Mouse (Mus musculus) cerebellum, adult 18-20 months (tissue): Measurements from ENCODE around the gene Ostn.
"Not testable (repeated sequence)": the region's sequence is repeated elsewhere in the genome, so short reads cannot be mapped to it uniquely, and the experiment has no call there.

Experiments
- DNase-seq, 2 experiments: peaks; one replicate each; pipeline ENCODE4 v3.0.0; 2021

The Ostn gene

DNA sequence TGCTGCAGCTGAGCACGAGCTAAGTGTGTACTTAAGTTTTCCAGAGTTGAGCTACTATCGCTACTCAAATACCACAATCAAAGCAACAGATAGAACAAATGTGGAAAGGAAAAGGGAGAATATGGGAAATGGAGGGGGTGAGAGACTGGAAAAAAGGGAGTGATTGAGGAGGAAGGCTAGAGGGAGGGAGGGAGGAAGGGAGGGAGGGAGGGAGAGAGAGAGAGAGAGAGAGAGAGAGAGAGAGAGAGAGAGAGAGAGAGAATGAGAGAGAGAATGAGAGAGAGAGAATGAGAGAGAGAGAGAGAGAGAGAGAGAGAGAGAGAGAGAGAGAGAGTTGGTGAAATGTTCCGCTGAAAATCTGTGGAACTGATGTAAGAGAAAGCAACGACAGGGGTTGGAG lies at the start of gene Ostn:
Gene Ostn (plus strand): TSS at position 301 of the 400 bp plus-strand sequence.
- not testable (repeated sequence) for DNase-seq

DNA sequence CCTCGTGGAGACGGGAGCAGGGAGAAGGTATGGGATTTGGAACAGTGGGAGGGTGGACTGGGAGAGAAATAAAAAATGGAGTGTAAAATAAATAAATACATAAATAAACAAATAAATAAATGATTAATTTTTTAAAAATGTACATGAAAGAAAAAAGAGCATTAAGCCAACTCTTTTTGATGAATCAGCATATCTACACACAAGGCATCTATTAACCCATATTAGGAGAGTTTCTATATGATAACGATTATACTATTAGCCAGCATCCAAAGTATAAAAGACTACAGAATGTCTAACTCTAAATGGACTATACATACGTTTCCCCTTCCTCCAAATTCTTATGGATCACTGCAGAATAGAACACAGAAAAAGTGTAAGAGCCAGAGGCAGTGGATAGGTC lies 38.5 kb upstream of the Ostn start:
- no peak for DNase-seq

DNA sequence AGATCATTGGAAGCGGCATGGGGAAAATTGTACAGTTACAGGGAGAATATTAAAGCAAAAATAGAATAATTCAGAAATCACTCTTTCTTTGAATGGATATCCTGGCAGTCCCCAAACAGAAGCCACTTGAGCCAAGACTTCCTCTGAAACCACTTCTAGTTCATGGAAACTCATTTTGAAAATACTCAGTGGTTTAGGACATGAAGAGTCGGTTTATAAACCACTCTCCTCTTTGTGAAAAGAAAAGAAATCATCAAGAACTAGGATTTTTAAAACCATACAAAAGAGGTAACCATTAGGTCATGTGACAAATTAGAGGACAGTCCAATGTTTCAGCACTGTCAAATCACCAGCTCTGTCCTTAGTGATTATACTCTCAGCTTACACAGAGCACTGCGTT lies 19.9 kb upstream of the Ostn start:
- no peak for DNase-seq

DNA sequence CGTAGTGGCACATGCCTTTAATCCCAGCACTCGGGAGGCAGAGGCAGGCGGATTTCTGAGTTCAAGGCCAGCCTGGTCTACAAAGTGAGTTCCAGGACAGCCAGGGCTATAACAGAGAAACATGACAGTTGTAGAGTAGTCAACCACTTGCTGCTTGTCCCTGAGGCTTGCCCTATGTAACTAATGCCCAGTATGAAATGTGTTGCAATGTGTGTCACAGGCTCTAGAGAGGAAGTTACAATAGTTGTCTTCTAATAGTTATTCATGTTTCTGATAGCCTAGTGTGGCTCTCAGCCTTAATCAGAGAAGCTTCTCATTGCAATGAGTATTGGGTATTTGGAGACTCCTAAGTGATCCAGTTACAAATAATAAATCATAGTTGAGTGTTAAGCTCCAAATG lies 10.8 kb upstream of the Ostn start:
- DNase-seq = no peak

DNA sequence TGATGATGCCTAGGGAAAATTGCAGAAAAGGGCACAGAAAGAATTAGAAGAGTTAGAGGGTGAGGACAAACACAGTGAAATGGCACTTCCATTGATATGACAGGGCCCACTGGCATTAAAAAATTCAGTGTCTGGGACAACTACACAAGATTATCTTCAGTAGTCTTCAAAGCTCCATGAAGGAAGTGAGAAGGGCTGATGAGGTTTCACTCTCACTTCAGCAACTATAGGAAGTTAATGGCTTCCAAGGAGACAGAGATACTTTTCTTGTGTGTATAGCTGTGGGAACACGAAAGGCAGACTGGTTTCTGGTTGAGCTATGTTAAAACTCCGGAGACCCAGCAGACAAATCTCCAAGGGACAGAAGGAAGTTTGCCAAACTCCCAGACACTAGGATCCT lies 10.4 kb upstream of the Ostn start:
- DNase-seq = no peak

DNA sequence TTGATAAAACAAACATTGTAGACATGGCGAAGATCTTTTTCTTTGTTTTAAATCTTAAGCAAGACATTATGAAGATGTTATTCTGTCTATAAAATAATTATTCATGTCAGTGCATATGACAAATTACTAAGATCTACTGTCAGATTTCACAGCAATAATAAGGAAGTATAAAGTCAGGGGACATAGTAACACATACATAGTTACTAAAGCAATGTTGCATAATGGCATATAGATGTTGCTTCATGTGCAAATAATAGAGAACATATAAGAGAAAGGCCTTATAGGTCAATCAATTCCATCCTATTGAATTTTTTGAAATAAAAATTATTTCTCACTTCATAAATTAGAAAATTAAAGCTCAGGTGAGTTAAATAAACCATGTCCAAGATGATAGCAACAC lies 11.8 kb downstream of the Ostn start:
- DNase-seq = no peak

DNA sequence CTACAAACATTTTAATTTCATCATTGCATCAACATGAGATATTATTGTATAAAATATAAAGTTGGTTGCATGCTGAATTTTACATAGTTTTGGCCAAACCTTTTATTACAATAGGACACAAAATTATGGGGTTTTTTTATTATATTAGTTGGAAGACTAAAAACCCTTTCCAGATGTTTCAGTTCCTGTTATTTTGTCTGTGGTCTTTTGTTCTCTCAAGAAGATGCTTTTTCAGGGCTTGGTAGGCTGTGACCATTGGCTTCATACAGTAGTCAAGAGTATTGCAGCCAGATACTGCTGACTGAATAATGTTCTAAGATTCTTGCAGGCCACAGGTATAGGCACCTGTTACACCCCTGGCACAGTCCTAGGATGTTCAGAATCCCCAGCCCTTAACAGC lies 14.8 kb downstream of the Ostn start:
- no peak for DNase-seq

DNA sequence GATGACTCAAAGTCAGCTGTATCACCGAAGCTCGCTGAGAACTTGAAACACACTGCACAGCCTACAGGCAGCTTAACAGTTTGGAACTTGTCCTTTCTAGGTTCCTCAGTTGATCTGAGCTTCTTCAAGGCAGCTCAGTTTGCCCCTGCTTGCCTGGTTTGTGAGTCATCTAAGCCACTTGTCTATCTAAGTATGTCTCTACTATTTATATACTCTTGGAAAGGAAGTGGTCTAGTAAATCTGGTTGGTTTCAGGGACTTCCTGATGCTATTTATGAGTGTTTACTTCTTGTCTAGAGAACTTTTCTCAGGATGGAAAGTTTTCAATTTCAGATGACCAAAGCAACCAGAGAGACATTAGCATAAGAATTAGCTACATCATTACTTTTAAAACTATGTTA lies 19.2 kb downstream of the Ostn start:
- no peak for DNase-seq

DNA sequence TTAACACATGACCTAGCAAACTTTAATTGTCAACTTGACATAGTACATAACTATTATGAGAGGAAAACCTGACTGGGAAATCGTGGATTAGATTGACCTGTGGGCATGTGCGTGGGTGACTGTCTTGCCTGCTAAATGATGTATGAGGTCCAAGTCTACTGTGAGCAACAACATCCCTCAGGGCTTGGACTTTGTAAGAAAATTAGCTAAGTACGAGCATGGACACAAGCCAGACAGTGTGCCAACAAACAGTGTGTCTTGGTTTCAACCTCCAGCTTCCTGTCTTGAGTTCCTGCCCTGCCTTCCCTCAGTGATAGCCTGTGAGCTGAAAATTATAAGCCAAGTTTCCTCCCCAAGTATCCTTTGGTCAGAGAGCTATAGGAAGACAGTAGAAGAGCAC lies 40.2 kb downstream of the Ostn start:
- no peak for DNase-seq

DNA sequence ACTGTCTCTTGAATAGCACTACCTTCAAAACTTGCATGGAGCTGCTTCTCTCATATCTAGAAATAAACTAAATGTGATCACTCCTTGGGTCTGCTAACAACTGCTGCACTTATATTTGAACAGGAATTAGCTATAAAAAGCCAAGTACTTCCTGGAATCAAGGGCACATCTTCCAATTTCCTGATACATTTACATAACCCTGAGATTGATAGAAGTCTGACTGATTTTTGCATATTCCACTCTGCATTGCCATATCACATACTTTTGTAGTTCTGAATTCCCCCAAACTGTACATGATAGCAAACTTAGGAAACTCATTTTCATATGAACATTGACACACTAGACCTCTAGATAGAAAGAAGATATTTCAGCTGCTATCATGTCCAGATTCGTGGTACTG lies 41.1 kb downstream of the Ostn start:
- DNase-seq = no peak

DNA sequence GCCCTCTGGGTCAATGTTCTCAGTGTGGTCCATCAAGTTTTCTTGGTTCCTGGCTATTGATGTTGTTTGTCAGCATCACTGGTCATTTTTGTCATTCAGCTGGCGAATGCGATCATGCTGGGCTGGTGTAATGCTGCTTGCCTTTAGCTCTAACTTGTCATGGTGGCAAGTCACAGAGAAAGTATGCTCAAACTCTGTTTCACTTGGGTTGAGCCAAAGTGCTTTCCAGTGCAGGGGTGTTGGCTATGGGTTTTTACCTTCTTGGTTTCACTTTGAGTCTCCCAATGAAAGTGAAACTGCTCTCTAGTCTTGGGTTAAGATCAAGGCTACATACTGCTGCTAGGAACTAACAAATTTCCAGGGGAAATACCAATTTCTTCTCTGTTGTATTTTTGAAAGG lies 41.9 kb downstream of the Ostn start:
- no peak for DNase-seq

DNA sequence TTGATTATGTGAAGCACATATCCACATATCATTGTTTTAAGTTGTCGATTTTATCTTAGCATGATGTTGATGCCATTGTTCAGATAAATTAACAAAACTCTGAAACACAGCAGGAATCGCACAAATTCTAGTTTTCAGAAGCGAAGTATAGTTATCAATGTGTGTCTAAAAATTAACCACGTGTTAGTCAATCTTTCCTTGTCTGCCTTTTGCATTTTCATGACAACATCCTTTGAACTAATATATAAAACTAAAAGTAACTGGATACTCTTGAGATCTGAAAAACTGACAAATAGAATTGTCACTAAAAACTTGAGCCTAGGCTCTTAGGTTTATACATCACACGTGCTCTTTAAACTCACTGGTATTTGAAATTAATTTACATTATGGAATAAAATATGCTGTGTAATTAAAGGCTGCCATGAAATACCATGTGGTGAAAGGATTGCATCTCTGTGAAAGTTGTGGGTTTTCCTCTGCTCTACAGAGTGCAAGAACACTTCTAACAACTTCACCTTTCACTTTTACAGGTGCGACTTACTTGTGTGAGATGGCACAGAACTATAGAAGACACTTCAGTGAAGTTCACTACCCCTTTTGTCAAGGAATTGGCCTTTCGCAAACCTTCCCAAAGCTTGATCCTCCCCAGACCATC lies 42.7 kb downstream of the Ostn start:
- DNase-seq = no peak

DNA sequence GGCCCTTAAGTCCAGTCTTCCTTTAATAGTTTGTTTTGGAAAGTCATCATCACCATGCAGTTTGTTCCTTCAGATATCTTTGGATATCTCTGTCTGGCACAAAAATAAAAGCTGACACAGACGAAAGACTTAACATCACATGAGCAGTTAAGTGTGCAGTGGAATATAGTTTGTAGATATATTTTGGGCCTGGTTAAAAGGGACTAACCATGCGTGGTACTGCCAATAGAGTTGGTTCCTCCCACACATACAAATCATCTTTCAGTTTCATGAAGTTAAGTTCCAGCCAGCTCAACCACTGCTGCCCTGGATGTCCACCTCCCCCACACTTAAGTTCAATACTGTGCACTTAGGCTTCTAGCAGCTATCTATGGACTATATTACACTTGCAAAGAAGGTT lies 47.2 kb downstream of the Ostn start:
- no peak for DNase-seq

DNA sequence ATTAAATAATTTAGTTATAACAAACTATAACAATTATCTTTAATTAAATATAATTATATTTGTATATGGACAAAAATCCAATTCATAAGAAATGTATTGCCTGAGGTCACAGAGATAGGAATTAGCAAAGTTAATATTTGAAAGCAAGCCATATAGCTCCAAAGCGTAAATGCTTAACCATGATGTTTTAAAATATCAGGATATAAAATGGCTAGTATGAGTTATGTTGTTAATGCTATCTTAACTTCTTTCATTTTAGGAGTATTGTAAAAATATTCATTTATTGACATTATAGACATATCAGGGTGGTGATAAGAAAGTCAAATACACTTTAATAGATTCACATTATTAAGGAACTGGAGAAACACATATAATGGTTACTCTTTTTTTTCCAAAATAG lies 52.8 kb downstream of the Ostn start:
- DNase-seq = no peak

DNA sequence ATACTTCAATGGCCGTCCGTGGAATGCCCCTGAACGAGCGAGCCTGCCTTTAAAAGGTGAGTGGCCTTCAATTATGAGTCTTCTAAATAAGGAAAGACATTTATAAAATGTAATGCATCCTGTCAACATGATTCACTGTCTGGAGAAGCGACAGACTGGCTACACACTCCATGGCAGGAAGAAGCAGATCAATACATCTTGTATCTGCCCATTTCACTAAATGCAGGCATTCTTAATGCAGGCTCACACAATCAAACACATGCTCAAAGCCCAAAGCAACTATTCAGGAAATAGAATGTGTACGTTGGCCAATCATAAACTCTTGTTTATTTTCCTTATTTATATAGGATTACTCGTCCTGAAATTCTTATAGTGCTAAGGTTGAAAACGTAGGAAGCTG lies 62.9 kb downstream of the Ostn start, which contains the start of gene Uts2b:
Gene Uts2b (minus strand): TSS at position 49 of the 400 bp plus-strand sequence.
- DNase-seq = no peak

DNA sequence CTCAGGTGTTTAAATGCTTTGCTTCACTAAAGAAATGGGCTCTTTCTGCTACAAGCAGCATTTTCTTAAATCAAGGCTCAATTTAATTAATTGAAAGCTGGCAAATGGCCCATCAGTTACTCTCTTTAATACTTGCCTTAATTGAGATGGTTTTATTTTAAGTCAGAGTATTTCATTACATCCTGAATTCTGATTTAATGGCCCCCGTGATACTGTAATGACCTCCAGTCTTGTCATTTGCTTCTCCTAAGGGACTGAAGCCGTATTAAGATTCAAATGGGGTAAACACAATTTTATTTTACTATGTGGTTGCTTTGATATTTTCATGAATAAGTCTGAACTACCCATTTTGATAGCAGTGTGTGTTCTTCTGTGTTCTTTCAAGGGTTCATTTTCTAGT lies 63.4 kb downstream of the Ostn start:
- no peak for DNase-seq

DNA sequence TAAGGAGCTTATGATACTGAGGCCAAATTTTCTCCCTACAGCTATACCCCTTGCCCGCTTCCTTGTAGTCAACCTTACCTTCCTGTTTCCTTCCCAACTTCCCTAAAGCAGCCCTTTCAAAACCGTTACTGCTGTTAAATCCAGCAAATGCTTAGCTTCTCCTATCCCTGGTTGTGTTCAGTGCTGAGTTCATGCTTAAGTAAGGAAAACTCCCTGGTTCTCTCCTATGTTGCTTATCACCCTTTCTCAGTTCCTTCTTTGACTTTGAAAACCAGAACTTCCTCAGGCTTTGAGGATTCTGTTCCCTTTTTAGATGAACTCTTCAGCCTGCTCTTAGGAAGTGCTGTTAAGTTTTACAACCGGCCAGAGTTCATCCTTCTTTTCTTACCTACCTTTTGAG lies 66.8 kb downstream of the Ostn start:
- no peak for DNase-seq

DNA sequence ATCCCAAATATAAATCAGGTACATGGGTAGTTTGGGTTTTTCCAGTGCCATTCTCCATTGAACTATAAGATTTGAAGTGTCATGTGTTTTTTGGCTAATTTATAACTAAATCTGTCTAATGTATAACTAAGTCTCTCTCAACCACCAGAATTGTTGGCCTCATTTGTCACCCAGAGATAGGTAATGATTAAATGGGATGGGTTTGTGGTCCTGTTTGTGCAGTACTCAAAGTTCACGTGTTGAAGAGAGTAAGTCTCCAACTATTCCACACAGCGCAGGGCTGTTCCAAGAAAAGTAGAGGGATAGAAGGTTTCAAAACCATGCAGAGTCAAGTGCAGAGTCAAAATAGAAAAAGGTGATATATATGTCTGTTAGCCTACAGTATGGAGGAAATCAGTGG lies 68.0 kb downstream of the Ostn start:
- DNase-seq = no peak

DNA sequence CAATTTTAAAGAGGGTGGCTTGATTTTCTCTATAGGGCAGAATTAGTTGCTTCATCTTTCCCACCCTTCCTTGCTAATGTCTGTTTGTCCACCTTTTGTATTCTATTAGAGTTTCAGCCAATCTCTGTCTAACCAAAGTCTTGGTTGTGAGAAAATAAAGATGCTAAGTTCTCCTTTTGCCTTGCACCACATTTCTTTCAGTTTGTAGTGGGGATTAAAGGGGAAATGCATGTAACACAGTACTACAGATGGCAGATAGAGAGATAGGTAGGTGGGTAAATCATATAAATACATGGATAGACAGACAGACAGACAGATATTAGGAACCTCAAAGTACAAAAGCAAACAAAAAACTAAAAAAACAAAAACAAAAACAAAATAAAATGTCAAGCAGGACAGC lies 69.3 kb downstream of the Ostn start:
- no peak for DNase-seq

DNA sequence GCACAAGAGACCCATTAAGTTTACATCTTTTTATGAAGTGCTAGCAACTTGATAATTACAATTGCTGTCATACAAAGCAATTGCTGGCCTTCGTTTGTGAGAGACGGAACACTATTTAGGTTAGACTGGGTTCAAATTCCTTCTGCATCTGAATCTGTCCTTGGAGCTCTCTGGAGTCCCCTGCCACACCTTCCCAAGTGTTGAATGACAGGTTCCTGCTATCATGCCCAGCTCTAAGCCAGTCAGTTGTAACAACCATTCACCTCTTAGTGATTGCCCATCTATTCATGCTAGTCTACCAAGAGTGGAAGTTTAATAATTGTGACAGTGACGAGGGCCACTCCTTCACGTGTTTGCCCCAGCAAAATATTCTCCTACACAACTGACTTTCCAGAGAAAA lies 74.9 kb downstream of the Ostn start:
- no peak for DNase-seq

DNA sequence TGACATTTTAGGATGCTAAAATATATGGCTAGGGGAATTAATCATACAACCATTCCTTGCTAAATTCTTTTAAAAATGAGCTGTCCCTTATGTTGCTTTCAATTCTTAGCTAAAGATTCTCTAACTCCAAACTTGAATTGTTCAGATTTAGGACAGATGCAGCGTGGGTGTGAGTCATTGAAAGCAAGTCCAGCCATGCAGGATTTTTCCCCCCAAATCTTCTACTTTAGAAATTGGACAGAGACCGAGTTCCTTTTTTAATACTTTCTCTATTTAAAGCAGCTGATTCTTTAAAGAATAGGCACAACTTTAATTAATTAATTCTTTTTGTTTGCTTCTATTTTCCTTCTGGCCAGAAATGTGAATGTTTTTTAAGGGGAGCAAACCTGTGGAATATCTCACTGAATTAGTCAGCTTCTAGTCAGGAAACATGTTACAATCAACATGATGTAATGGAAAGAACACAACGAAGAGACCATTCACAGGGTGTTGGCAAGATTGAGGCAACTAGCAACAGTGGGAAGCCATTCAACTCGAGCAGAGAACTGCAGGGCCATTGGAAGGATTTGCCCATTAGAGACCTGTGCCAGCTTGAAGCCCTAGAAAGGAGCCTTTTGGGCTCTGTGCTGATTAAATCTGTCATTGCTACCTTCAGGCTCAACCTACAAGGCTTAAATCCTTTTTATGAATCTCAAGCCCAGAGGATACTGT lies 77.8 kb downstream of the Ostn start:
- DNase-seq = no peak

DNA sequence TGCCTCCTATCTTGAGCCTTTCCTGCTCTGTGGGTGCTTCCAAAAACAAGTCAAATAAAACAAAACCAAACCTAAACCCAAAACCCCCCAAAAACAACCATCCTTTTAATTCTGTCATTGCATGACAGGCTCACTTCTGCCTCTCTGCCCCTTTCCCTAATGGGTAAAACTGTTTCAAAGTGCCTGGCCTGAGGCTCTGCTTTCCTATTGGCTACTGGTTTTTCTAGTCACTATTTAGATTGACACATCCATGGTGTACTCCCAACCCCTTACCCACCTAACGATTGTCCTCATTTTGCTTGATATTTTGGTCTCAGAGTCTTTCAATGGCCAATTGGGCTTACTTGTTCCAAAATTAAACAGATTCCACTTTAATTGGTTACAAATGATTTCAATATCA lies 78.4 kb downstream of the Ostn start:
- no peak for DNase-seq

DNA sequence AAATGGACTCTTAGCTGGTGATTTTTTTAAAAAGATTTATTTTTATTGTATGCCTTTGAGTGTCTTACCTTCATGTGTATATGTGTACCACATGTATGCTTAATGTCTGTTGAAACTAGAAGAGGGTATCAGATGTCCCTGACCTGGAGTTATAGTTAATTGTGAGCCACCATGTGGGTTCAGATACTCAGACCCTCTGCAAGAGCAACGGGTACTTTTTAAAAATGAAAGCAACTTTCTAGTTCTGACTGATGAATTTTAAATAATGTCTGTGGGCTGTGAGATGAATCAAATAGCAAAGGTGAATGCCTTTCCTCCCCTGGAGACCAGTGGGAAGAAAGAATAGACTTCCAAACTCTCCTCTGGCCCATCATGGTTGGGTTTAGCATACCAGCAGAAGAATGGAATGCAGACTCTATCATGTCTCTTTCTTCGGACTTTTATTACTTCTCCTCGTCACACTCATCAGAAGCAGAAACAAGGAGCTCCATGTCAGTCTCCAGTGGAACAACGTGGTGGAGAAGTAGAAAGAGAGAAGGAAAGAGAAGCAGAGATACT lies 79.6 kb downstream of the Ostn start:
- DNase-seq = no peak
